8 mouse cellular contexts compared by ENCODE assay signal in genomic region chr1:75264091-75264880, GRCm38 (mm10). TPM values are rescaled to one million over a fixed set of nuclear protein-coding genes. Genes with fewer than 3 reads are reported as not detected.
DNase-seq lines count a peak whose midpoint lies in the region; ATAC-seq lines count a peak whose summit lies in the region.

Gene Ptprn, minus strand, starts transcription at chr1:75264502.

- H3K4me1 ChIP-seq in heart, embryonic 13.5 days = no peaks in the 10 kb centered on the region

- 9% methylated on average over 32 of the region's 32 CpGs for WGBS in heart, embryonic 13.5 days

- H3K27me3 ChIP-seq in heart, embryonic 13.5 days (replicated peaks) = peaks cover 85% of the 10 kb centered on the region

- peak within 1 kb of the TSS; percentile 29 for H3K4me3 ChIP-seq in heart, embryonic 13.5 days

- no peaks in the 10 kb centered on the region for H3K9me3 ChIP-seq in heart, embryonic 13.5 days

- no peak for ATAC-seq in heart, embryonic 13.5 days (ENCODE audit: extremely low read depth, insufficient number of reproducible peaks, low FRiP score, low TSS enrichment)

- no peak within 1 kb of the TSS for H3K9ac ChIP-seq in heart, embryonic 13.5 days

- H3K36me3 ChIP-seq in heart, embryonic 13.5 days = no peaks in the 10 kb centered on the region

- peak within 1 kb of the TSS; percentile 51 for H3K4me2 ChIP-seq in heart, embryonic 13.5 days

- intact Hi-C loops in left cerebral cortex, postnatal 10 days (cut with DNase I) = no loop called here

- H3K27ac ChIP-seq in heart, embryonic 13.5 days (replicated peaks) = no peak within 1 kb of the TSS

- no peak for DNase-seq in heart, adult 8-10 months (ENCODE audit: low spot score)
- DNase-seq in cerebellum, adult 8-10 months = peak; percentile 78
- DNase-seq in frontal cortex, postnatal 10 days (ENCODE audit: low spot score in 2 of 2) = peak; percentile 76
- DNase-seq in left cerebral cortex, postnatal 10 days (ENCODE audit: extremely low spot score in 1 of 2, low spot score in 2 of 2) = peak; percentile 74 to 80
- peak; percentile 85 to 88 for DNase-seq in right cerebral cortex, adult 2 months (ENCODE audit: low spot score in 2 of 2)
- DNase-seq in lung, postnatal 10 days = no peak
- DNase-seq in heart, adult 11 months = no peak

RNA-seq across cellular contexts. Expression of gene Ptprn, which starts in this region (rescaled TPM):
- 0.40 and 0.87 TPM in 2 replicates for polyA plus RNA-seq in heart, embryonic 13.5 days (2015; fragmentation: Nextera tagmentation; extraction: Ambion mirVana)
- total RNA-seq in heart, adult 8-10 months (2022) = 1 to 10 TPM; 1.4 to 3.2 (median 1.8) TPM
- total RNA-seq in left cerebral cortex, postnatal 10 days (2021) = 100 to 1,000 TPM; 257 to 262 TPM

Comparison
In these comparisons a context has a peak if more than half of its experiments do, and no peak if none do; other contexts are left out.
1. RNA of gene Ptprn (total RNA-seq): 257 to 262 TPM in left cerebral cortex, postnatal 10 days; 1.4 to 3.2 TPM in heart, adult 8-10 months; every median in the first group is over 10 times any median in the second.
2. DNase-seq: peak in cerebellum, adult 8-10 months (single experiment), frontal cortex, postnatal 10 days (2 of 2), left cerebral cortex, postnatal 10 days (2 of 2) and right cerebral cortex, adult 2 months (2 of 2); none in heart, adult 8-10 months (single experiment), lung, postnatal 10 days (single experiment) and heart, adult 11 months (single experiment).